Mouse (Mus musculus) stomach, postnatal 0 days (tissue): ENCODE data around the gene Gm17555.

ENCODE experiments used
- CTCF ChIP-seq: IDR thresholded peaks from 2 replicates; pipeline ENCODE4 v1.5.1; 2016; ENCODE audit warnings: antibody characterized with exemption, low read depth, mild to moderate bottlenecking, moderate library complexity
- EP300 ChIP-seq: optimal IDR thresholded peaks from 2 replicates; pipeline ENCODE3; 2016; ENCODE audit warnings: antibody characterized with exemption

- no peak for TF ChIP-seq CTCF
- TF ChIP-seq EP300 = no peak
These were observed 22.0 kb downstream of the Gm17555 start for GRCm38 (mm10) chr2:126236905-126237304.
